Mouse (Mus musculus) T-cell, adult 66 days (primary cell): ENCODE measurements around the gene Tcte1. TPM values are rescaled to one million over a fixed set of nuclear protein-coding genes. Genes with fewer than 3 reads are reported as not detected.

Source experiments
- total RNA-seq, 2 experiments: library from RNA; stranded (reverse); gene quantifications; 3 replicates in 1 of 2; 4 replicates in 1 of 2; pipeline ENCODE4 v1.2.4; 2023

The Tcte1 gene
- not detected for total RNA-seq

DNA sequence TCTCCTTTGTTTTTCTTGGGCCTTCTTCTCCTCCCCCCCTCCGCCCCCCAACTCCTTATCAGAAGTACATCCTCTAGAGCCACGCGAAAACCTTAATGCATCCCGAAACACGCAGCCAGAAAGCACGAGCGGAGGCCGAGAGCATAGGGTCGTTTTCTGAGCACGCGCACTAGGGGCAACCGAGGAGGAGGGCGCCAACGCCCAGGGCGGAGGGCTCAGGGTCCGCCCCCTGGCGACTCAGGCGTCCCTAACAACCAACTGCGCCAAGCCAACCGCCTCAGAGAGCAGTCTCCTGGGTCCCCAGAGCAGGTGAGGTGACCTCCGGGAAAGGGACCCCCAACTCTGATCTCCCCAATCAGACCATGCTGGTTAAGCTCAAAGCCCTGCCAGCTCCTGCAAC lies at the start of gene Tcte1:
Gene Tcte1 (plus strand): TSS at position 172 of the 400 bp plus-strand sequence.

GRCm38 (mm10) chr17:45474669-45475465 lies 48.4 kb upstream of the Tcte1 start, which contains the start of gene Spats1:
Spats1 (minus strand) TSS chr17:45475415.

GRCm38 (mm10) chr17:45506700-45507189 lies 16.5 kb upstream of the Tcte1 start, which contains the start of gene Aars2:
Aars2 (plus strand) TSS chr17:45506841.

DNA sequence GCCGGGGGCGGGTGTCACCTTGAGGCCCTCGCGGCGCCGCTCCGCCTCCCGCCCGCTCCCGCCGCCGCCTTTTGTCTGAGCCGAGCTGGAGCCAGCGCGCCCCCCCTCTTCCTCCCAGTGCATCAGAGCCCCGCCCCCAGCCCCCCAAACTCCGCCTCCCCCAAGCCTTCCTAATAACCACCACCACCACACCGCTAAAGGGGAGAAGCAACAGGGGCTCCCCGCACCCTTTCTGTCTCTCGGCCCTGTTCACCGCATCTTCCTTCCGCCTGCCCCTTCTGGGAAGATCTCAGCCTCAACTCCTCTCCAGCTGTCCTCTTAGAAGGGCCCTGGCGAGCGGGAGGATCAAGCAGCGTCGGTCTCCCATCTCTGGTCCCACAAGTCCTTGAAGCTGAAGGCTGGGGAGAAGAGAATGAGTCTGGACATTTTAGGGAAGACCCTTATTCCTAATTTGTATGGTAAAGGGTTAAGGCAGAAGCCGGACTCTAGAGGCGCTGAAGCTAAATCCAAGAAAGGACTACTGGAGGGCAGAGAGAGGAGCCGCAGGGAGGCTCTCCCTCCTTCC lies 26.5 kb downstream of the Tcte1 start, which contains the start of gene Tmem151b:
Gene Tmem151b (minus strand): TSS at position 61 of the 565 bp plus-strand sequence.

DNA sequence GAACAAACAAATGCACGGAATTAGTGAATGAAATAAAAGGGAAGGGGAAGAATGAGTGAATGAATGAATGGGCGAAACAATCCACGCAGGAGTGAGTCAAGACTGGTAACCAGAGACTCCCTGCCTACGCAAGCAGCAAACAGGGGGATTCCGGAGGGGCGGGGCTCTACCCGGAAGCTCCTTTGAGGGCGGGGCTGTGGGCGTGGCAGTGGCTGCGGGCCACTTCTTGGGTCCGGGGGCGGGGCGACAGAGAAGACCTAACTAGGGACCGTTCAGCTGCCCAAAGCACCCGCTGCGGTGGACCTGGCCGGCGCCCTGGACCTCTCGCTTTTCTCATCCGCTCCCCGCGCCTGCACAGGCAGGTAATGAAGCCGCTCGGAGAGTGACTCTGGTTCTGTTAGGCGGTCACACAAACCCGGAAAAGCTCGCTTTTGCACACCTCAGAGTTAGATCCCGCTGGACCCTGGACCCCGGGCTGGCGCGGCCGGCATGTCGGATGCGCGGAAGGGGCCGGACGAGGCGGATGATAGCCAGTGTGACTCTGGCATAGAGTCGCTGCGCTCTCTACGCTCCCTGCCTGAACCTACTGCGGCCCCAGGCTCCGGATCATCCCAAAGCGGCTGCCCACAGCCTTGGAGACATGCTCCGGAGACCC lies 32.3 kb downstream of the Tcte1 start, which contains the start of gene Nfkbie:
Gene Nfkbie (plus strand): TSS at position 252 of the 655 bp plus-strand sequence.

GRCm38 (mm10) chr17:45563655-45564530 lies 40.7 kb downstream of the Tcte1 start, which contains the start of gene Slc35b2:
Slc35b2 (plus strand) TSS chr17:45563874.

GRCm38 (mm10) chr17:45573087-45573779 lies 50.0 kb downstream of the Tcte1 start, which contains the start of gene Hsp90ab1:
Hsp90ab1 (minus strand) TSS chr17:45573271.

Other genes with a start within 250 kb of the Tcte1 start
- 10 to 100 TPM; 71.2 to 81.6 TPM for gene Cdc5l, start 89.7 kb upstream of the Tcte1 start, total RNA-seq
- not detected for gene Spats1, start 48.0 kb upstream of the Tcte1 start, total RNA-seq
- gene Aars2, start 16.6 kb upstream of the Tcte1 start, total RNA-seq, result 10 to 100 TPM; 16.8 to 19.8 TPM
- gene Tmem151b, start 26.2 kb downstream of the Tcte1 start, total RNA-seq, result under 1 TPM in 1 of 2 experiments, not detected in 1; 0.12 TPM
- gene Nfkbie, start 32.3 kb downstream of the Tcte1 start, total RNA-seq, result 10 to 100 TPM; 34.2 to 36.7 TPM
- gene Slc35b2, start 40.4 kb downstream of the Tcte1 start, total RNA-seq, result 10 to 100 TPM; 24.1 to 27.2 TPM
- 1,000 to 10,000 TPM; 1,164 to 1,173 TPM for gene Hsp90ab1, start 49.8 kb downstream of the Tcte1 start, total RNA-seq
- 10 to 100 TPM; 36.4 to 39.0 TPM for gene Slc29a1, start 76.2 kb downstream of the Tcte1 start, total RNA-seq
- gene Mymx, start 78.7 kb downstream of the Tcte1 start, total RNA-seq, result not detected
- 1 to 10 TPM in 1 of 2 experiments, under 1 TPM in 1; 0.86 to 1.2 TPM for gene Capn11, start 135.9 kb downstream of the Tcte1 start, total RNA-seq
- 10 to 100 TPM; 28.7 to 33.6 TPM for gene Mrpl14, start 162.9 kb downstream of the Tcte1 start, total RNA-seq
- gene Tmem63b, start 163.5 kb downstream of the Tcte1 start, total RNA-seq, result 10 to 100 TPM; 36.7 to 40.1 TPM
- gene 1600014C23Rik, start 210.4 kb downstream of the Tcte1 start, total RNA-seq, result not detected